Mouse (Mus musculus) cortical plate, adult 2 months (tissue): ENCODE measurements around the gene Tbl2.

Source experiments
- CTCF ChIP-seq: fragments of 200-500 bp; IDR thresholded peaks from 2 replicates; pipeline ENCODE4 v1.5.1; 2011; ENCODE audit warnings: mild to moderate bottlenecking, control low read depth, low read length; ENCODE audit not compliant: insufficient read depth; ENCODE audit errors: extremely low read depth
- POLR2A ChIP-seq: fragments of 200-500 bp; IDR thresholded peaks from 2 replicates; pipeline ENCODE4 v1.6.1; 2011; ENCODE audit warnings: mild to moderate bottlenecking, low read length, control low read depth; ENCODE audit not compliant: insufficient read depth; ENCODE audit errors: extremely low read depth

- no peak for TF ChIP-seq CTCF
- TF ChIP-seq POLR2A, result no peak
Measured at GRCm38 (mm10) chr5:135189281-135190022, 40.0 kb downstream of the Tbl2 start.
